Mouse (Mus musculus) heart, embryonic 16.5 days (tissue): ENCODE results near the gene Zp1. TPM values are rescaled to one million over a fixed set of nuclear protein-coding genes. Genes with fewer than 3 reads are reported as not detected.

ENCODE experiments used
- ATAC-seq: fragments of 200-750 bp; cut with Nextera tagmentation; replicated peaks from 2 replicates; pipeline ENCODE4 v1.8.0; 2017; ENCODE audit warnings: moderate number of reproducible peaks; ENCODE audit not compliant: insufficient read depth, low FRiP score; ENCODE audit errors: extremely low read depth
- H3K27ac ChIP-seq: fragments of 300-500 bp; sonication (generic); 2 replicates; pipeline ENCODE4 v1.5.1; 2014; ENCODE audit warnings: mild to moderate bottlenecking, low read length, control low read depth, moderate library complexity
- H3K27me3 ChIP-seq: fragments of 300-500 bp; sonication (generic); 2 replicates; pipeline ENCODE4 v1.6.1; 2014; ENCODE audit warnings: low read length, mixed read lengths; ENCODE audit not compliant: control insufficient read depth, insufficient read depth
- H3K36me3 ChIP-seq: fragments of 300-500 bp; sonication (generic); 2 replicates; pipeline ENCODE4 v1.6.1; 2014; ENCODE audit not compliant: control insufficient read depth, insufficient read depth
- H3K4me1 ChIP-seq: fragments of 300-500 bp; sonication (generic); 2 replicates; pipeline ENCODE4 v1.6.1; 2014; ENCODE audit warnings: low read length, mixed read lengths; ENCODE audit not compliant: control insufficient read depth, insufficient read depth
- H3K4me2 ChIP-seq: fragments of 300-500 bp; sonication (generic); 2 replicates; pipeline ENCODE4 v1.6.1; 2014; ENCODE audit warnings: low read depth, mild to moderate bottlenecking, control low read depth, low read length
- H3K4me3 ChIP-seq: fragments of 300-500 bp; sonication (generic); 2 replicates; pipeline ENCODE4 v1.5.1; 2014; ENCODE audit warnings: mild to moderate bottlenecking, control low read depth, low read length
- H3K9ac ChIP-seq: fragments of 300-500 bp; sonication (generic); 2 replicates; pipeline ENCODE4 v1.6.1; 2014; ENCODE audit warnings: low read length, control low read depth
- H3K9me3 ChIP-seq: fragments of 300-500 bp; sonication (generic); replicated peaks from 2 replicates; pipeline ENCODE4 v1.6.1; 2016; ENCODE audit warnings: low read length; ENCODE audit not compliant: control insufficient read depth
- WGBS: fragments of 180-500 bp; shearing (Covaris S2); extraction: QIAGEN DNeasy Blood & Tissue Kit; methylation state at CpG from one replicate; pipeline ENCODE4 v1.1.7; 2014; 5-methylcytosine and 5-hydroxymethylcytosine counted together
- polyA plus RNA-seq: library from polyadenylated mRNA; unstranded; fragments of >200 nt; fragmentation: Nextera tagmentation; extraction: Ambion mirVana; gene quantifications from 2 replicates; pipeline ENCODE4 v1.2.1, GENCODE M21; 2015

The Zp1 gene
- polyA plus RNA-seq, 1 experiment from 2014 or later = 0.14 TPM

DNA sequence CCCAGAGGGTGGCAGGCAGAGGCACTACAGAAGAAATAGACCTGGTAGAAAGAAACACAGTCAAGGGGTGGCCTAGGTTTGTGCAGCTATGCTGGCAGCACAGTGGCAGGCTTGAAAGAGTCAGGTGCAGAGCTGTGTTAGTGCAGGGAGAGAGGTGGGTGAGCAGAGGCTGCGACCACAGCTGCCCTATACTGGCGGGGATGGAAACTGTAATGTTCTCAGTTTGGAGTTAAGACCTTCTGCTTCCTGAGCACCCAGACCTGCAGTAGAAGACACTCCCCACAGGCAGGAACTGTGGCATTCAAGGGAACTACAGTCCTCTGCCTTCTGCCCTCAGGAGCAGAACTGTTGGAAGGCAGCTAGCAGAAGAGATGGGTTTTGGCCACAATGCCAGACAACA, 5.6 kb downstream of the Zp1 start:
- Histone ChIP-seq H3K36me3 (no peaks in the 10 kb centered on the region), H3K4me2 (no peak overlapping the region), H3K4me3 (no peak overlapping the region), H3K27me3 (no peaks in the 10 kb centered on the region), H3K9me3 (no peaks in the 10 kb centered on the region), H3K9ac (peak overlapping the region; percentile 0; the same call in 1 of the 2 replicates), H3K4me1 (peaks cover 15% of the 10 kb centered on the region), H3K27ac (peak overlapping the region; percentile 67)
- 63% methylated on average over 2 of the region's 2 CpGs for WGBS
- ATAC-seq = no peak

GRCm38 (mm10) chr19:10914291-10914690, 6.1 kb downstream of the Zp1 start:
- Histone ChIP-seq H3K27ac (peak overlapping the region; percentile 67), H3K4me2 (no peak overlapping the region; the same call in 1 of the 2 replicates), H3K9me3 (no peaks in the 10 kb centered on the region), H3K36me3 (no peaks in the 10 kb centered on the region), H3K9ac (peak overlapping the region; percentile 8), H3K4me1 (peaks cover 18% of the 10 kb centered on the region), H3K27me3 (no peaks in the 10 kb centered on the region), H3K4me3 (no peak overlapping the region)
- peak; percentile 46; the same call in 1 of the 2 replicates for ATAC-seq
- 17% methylated on average over 7 of the region's 7 CpGs for WGBS

DNA sequence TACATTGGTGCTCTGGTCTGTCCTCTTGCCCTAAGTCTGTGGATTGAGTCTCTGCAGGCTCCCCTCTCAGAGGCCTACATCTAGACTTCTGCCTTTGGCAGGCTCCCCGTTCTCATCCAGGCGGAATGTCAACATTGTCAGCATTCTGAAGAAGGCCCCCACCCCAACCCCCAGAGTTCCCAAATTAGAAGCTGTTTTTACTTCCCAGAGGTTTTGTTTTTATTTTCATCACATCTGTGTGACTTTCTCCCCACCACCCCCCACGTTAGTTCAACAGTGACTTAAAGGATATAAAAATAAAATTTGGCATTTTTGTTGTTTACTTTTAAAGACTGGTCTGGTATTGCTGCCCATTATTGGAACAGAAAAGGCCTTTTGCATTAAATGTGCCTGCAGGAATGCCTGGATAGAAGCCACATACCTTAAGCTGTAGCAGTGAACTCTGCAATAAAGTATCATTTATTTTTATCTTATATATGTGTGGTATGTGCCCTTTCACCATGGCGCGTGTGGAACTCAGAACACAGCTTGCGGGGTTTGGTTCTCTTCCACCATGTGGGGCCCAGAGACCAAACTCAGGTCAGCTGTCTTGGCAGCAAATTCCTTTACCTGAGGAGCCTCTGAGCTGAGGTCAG, 11.2 kb downstream of the Zp1 start:
- Histone ChIP-seq H3K27ac (peak overlapping the region; percentile 98), H3K4me2 (peak overlapping the region; percentile 18; the same call in 1 of the 2 replicates), H3K9ac (peak overlapping the region; percentile 54), H3K9me3 (no peaks in the 10 kb centered on the region), H3K36me3 (peaks cover 19% of the 10 kb centered on the region), H3K27me3 (no peaks in the 10 kb centered on the region), H3K4me3 (no peak overlapping the region), H3K4me1 (peaks cover 50% of the 10 kb centered on the region)
- ATAC-seq = peak; percentile 73
- 18% methylated on average over 6 of the region's 6 CpGs for WGBS

- Histone ChIP-seq H3K9ac (no peak overlapping the region), H3K9me3 (no peaks in the 10 kb centered on the region), H3K27me3 (no peaks in the 10 kb centered on the region), H3K27ac (peak overlapping the region; percentile 98), H3K36me3 (peaks cover 32% of the 10 kb centered on the region), H3K4me1 (peaks cover 47% of the 10 kb centered on the region), H3K4me2 (no peak overlapping the region), H3K4me3 (no peak overlapping the region)
- no peak for ATAC-seq
- 46% methylated on average over 3 of the region's 3 CpGs for WGBS
Observed at GRCm38 (mm10) chr19:10907891-10908290, 12.5 kb downstream of the Zp1 start.

GRCm38 (mm10) chr19:10905728-10906000, 14.8 kb downstream of the Zp1 start:
- no peak for ATAC-seq
- Histone ChIP-seq H3K36me3 (peaks cover 53% of the 10 kb centered on the region), H3K9me3 (no peaks in the 10 kb centered on the region), H3K4me3 (no peak overlapping the region), H3K27me3 (no peaks in the 10 kb centered on the region), H3K27ac (peak overlapping the region; percentile 93), H3K9ac (peak overlapping the region; percentile 70), H3K4me2 (peak overlapping the region; percentile 28), H3K4me1 (peaks cover 43% of the 10 kb centered on the region)
- WGBS = 32% methylated on average over 5 of the region's 5 CpGs

DNA sequence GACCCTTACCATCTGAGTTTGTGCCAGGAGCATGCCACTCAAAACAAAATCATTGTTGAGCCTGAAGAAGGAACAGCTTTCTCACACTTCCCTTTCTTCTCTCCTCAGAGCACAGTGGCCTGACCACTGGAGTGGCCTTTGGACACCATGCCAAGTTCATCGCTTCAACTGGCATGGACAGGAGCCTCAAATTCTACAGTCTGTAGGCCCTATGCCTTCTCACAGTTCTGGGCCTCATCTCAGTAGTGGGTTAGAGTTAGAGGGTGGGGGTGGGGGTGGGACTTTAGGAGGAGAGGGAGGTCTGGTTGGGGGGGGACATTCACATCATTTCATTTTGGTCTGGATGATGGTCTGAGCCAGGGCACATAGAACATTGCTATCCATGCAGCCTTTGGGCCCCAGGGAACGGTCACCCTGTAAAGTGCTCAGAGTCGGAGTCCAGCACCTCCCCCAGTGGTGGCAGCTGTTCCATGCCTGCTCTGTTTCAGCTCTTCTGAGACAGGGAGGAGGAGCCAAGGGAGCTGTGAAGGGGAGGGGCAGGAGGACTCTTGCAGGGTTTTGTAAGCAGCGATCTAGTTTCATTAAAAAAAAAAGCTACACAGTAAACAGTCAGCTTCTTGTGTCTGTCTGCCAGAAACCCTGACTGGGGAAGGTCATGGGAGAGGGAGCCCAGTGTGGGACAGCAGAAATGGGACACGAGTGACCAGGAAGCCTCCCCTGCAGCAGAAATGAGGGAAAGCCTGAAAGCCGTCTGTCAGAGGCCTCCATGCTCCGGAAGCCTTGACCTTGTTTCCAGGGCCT, 15.3 kb downstream of the Zp1 start:
- Histone ChIP-seq H3K27me3 (no peaks in the 10 kb centered on the region), H3K9ac (peak overlapping the region; percentile 70), H3K4me1 (peaks cover 43% of the 10 kb centered on the region), H3K36me3 (peaks cover 58% of the 10 kb centered on the region), H3K4me3 (no peak overlapping the region), H3K9me3 (no peaks in the 10 kb centered on the region), H3K4me2 (peak overlapping the region; percentile 28), H3K27ac (peak overlapping the region; percentile 93)
- WGBS = 27% methylated on average over 7 of the region's 7 CpGs
- peak; percentile 59 for ATAC-seq

- H3K4me1 ChIP-seq = peaks cover 44% of the 10 kb centered on the region
- H3K9me3 ChIP-seq = no peaks in the 10 kb centered on the region
- H3K9ac ChIP-seq = peak overlapping the region; percentile 44; the same call in 1 of the 2 replicates
- H3K4me3 ChIP-seq = no peak overlapping the region
- H3K4me2 ChIP-seq = no peak overlapping the region
- peaks cover 64% of the 10 kb centered on the region for H3K36me3 ChIP-seq
- WGBS = 77% methylated on average over 5 of the region's 5 CpGs
- ATAC-seq = no peak
- H3K27ac ChIP-seq = peak overlapping the region; percentile 93
- H3K27me3 ChIP-seq = no peaks in the 10 kb centered on the region
Observed at GRCm38 (mm10) chr19:10904512-10904911, 15.9 kb downstream of the Zp1 start.

GRCm38 (mm10) chr19:10901046-10901445, 19.4 kb downstream of the Zp1 start:
- Histone ChIP-seq H3K36me3 (peaks cover 67% of the 10 kb centered on the region), H3K9me3 (no peaks in the 10 kb centered on the region), H3K4me1 (peaks cover 33% of the 10 kb centered on the region), H3K27ac (no peak overlapping the region), H3K9ac (no peak overlapping the region), H3K4me2 (no peak overlapping the region), H3K27me3 (no peaks in the 10 kb centered on the region), H3K4me3 (no peak overlapping the region)
- no peak for ATAC-seq
- 95% methylated on average over 5 of the region's 5 CpGs for WGBS

DNA sequence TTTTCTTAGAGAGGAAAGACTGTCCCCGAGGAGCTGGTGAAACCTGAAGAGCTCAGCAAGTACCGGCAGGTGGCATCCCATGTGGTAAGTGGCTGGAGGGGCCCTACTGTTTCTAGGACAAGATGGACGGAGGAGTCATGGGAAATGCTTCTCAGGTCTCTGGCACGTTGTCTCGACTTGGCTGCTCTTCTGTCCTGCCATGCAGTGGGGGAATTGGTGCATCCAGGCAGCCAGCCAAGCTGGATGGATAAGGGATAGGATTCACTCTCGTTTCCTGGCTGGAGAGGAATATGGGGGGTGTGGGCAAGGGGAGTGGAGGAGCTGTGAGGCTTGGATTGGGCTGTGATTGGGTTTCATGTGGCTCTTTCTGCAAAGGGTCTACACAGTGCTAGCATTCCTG, 20.1 kb downstream of the Zp1 start:
- WGBS = 47% methylated on average over 6 of the region's 6 CpGs
- H3K27ac ChIP-seq = peak overlapping the region; percentile 20; the same call in 1 of the 2 replicates
- no peaks in the 10 kb centered on the region for H3K27me3 ChIP-seq
- H3K9ac ChIP-seq = no peak overlapping the region; the same call in 1 of the 2 replicates
- no peak overlapping the region for H3K4me3 ChIP-seq
- peaks cover 26% of the 10 kb centered on the region for H3K4me1 ChIP-seq
- H3K4me2 ChIP-seq = no peak overlapping the region
- no peaks in the 10 kb centered on the region for H3K9me3 ChIP-seq
- ATAC-seq = no peak; the same call in 1 of the 2 replicates
- H3K36me3 ChIP-seq = peaks cover 62% of the 10 kb centered on the region
